Comparison of ENCODE assay signal across 8 mouse cellular contexts in the genomic region with DNA sequence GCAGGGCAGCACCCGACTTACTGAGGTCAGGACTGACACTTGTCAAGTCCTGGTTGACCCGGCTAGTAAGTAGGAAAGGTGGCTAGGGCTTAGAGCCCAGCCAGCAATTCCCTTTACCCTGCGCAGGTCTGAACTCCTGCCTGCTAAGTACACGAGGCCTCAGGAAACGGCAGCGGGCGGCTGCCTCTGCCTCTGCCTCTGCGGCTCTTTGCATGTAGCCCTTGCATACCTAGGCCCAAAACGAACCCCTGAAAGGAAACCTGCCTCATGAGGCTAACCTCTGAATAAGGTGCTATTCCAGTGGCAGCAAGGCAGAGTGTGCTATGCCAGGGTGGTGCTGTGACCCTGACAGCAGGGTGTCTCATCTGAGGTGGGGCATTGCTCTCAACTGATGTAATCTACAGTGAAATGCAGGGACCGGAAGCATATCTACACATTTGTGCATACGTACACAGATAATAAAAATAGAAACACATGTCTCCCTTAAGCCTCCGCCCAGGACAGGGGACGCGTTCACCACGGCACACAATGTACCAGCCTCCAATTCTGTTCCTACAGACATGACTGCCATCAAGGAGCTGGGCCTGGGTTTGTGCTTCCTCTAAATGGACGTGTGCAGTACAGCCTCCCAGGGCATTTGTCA. TPM values are rescaled to one million over a fixed set of nuclear protein-coding genes. Genes with fewer than 3 reads are reported as not detected.
DNase-seq lines count a peak whose midpoint lies in the region; ATAC-seq and TF ChIP-seq lines count a peak whose summit lies in the region.

No protein-coding gene starts in this region.

- no peak for DNase-seq in layer of hippocampus, adult 2 months (ENCODE audit: low spot score in 2 of 2)
- no peak for DNase-seq in layer of hippocampus, postnatal 10 days (ENCODE audit: low spot score in 2 of 2)
- no peak for DNase-seq in liver, embryonic 11.5 days (ENCODE audit: low spot score)
- DNase-seq in left cerebral cortex, postnatal 4 days, result no peak
- DNase-seq in left cerebral cortex, postnatal 36 days (ENCODE audit: low spot score in 2 of 2), result no peak
- no peak for DNase-seq in kidney, postnatal 4 days

- H3K36me3 ChIP-seq in forebrain, embryonic 13.5 days (ENCODE audit: poor library complexity, severe bottlenecking), result peaks cover 32% of the 10 kb centered on the region
- peaks cover 10% of the 10 kb centered on the region; the same call in 1 of the 2 replicates for H3K36me3 ChIP-seq in liver, embryonic 11.5 days (ENCODE audit: control insufficient read depth, insufficient read depth, low read length)
- peaks cover 24% of the 10 kb centered on the region for H3K36me3 ChIP-seq in neural tube, embryonic 14.5 days (ENCODE audit: control insufficient read depth, insufficient read depth, low read length)

- no peaks in the 10 kb centered on the region for H3K27me3 ChIP-seq in forebrain, embryonic 13.5 days
- H3K27me3 ChIP-seq in liver, embryonic 11.5 days (replicated peaks; ENCODE audit: control insufficient read depth, insufficient read depth, low read length), result no peaks in the 10 kb centered on the region
- no peaks in the 10 kb centered on the region; the same call in 1 of the 2 replicates for H3K27me3 ChIP-seq in neural tube, embryonic 14.5 days (ENCODE audit: control insufficient read depth, insufficient read depth, low read length)

- H3K27ac ChIP-seq in layer of hippocampus, adult 2 months, result peak overlapping the region; percentile 98
- H3K27ac ChIP-seq in forebrain, embryonic 13.5 days, result peak overlapping the region; percentile 96
- H3K27ac ChIP-seq in liver, embryonic 11.5 days (ENCODE audit: low read depth, low read length), result peak overlapping the region; percentile 54; the same call in 1 of the 2 replicates
- peak overlapping the region; percentile 94 for H3K27ac ChIP-seq in neural tube, embryonic 14.5 days (ENCODE audit: low read depth, low read length)

- H3K4me3 ChIP-seq in layer of hippocampus, adult 2 months, result no peak overlapping the region
- no peak overlapping the region for H3K4me3 ChIP-seq in forebrain, embryonic 13.5 days
- H3K4me3 ChIP-seq in liver, embryonic 11.5 days (ENCODE audit: low read depth, low read length), result no peak overlapping the region
- no peak overlapping the region for H3K4me3 ChIP-seq in neural tube, embryonic 14.5 days (ENCODE audit: low read depth, low read length)

- H3K4me1 ChIP-seq in forebrain, embryonic 13.5 days, result peaks cover 74% of the 10 kb centered on the region
- H3K4me1 ChIP-seq in liver, embryonic 11.5 days (replicated peaks; ENCODE audit: control insufficient read depth, insufficient read depth, low read length), result peaks cover 56% of the 10 kb centered on the region
- H3K4me1 ChIP-seq in neural tube, embryonic 14.5 days (ENCODE audit: control insufficient read depth, insufficient read depth, low read length), result peaks cover 26% of the 10 kb centered on the region

- intact Hi-C loops in left cerebral cortex, postnatal 4 days (cut with DNase I), result no loop called here
- intact Hi-C loops in left cerebral cortex, postnatal 36 days (cut with DNase I), result loop anchor here (2.0 kb wide), 1 partner anchor 29 kb away; no protein-coding TSS in a partner anchor

- peak; percentile 7; the same call in 1 of the 2 replicates for ATAC-seq in forebrain, embryonic 13.5 days
- ATAC-seq in liver, embryonic 11.5 days (replicated peaks; ENCODE audit: low FRiP score), result peak; percentile 27; the same call in 1 of the 2 replicates
- ATAC-seq in neural tube, embryonic 14.5 days (ENCODE audit: low read depth), result no peak

- TF ChIP-seq CTCF in layer of hippocampus, adult 2 months (conservative IDR thresholded peaks at IDR 0.05), result no peak

- H3K4me2 ChIP-seq in forebrain, embryonic 13.5 days, result peak overlapping the region; percentile 44
- 0 out of 2 replicates have a peak overlapping the region, but pooled peaks have one; percentile 1 for H3K4me2 ChIP-seq in liver, embryonic 11.5 days
- peak overlapping the region; percentile 23; the same call in 1 of the 2 replicates for H3K4me2 ChIP-seq in neural tube, embryonic 14.5 days (ENCODE audit: low read depth, low read length)

- H3K9me3 ChIP-seq in forebrain, embryonic 13.5 days (replicated peaks), result no peaks in the 10 kb centered on the region
- H3K9me3 ChIP-seq in liver, embryonic 11.5 days (ENCODE audit: control insufficient read depth, low read length), result no peaks in the 10 kb centered on the region
- H3K9me3 ChIP-seq in neural tube, embryonic 14.5 days (ENCODE audit: control insufficient read depth, low read length), result no peaks in the 10 kb centered on the region

- peak overlapping the region; percentile 55 for H3K9ac ChIP-seq in forebrain, embryonic 13.5 days
- H3K9ac ChIP-seq in liver, embryonic 11.5 days (ENCODE audit: low read depth, low read length), result no peak overlapping the region
- H3K9ac ChIP-seq in neural tube, embryonic 14.5 days (replicated peaks; ENCODE audit: low read depth, low read length), result 0 out of 2 replicates have a peak overlapping the region, but pooled peaks have one; percentile 17

- 54% methylated on average over 16 of the region's 16 CpGs for WGBS in forebrain, embryonic 13.5 days
- 41% methylated on average over 16 of the region's 16 CpGs for WGBS in liver, embryonic 11.5 days
- WGBS in neural tube, embryonic 14.5 days, result 47% methylated on average over 16 of the region's 16 CpGs

RNA-seq across cellular contexts. Expression of a gene that starts 8.5 kb away (rescaled TPM):
- total RNA-seq in layer of hippocampus, adult 2 months (2021), result 100 to 1,000 TPM; 200 to 202 TPM
- total RNA-seq in layer of hippocampus, postnatal 10 days (2021), result 100 to 1,000 TPM; 102 to 105 TPM
- polyA plus RNA-seq in forebrain, embryonic 13.5 days (2015; fragmentation: Nextera tagmentation; extraction: Ambion mirVana), result 90.5 and 101 TPM in 2 replicates
- 36.4 and 42.4 TPM in 2 replicates for polyA plus RNA-seq in liver, embryonic 11.5 days (2014; fragmentation: Nextera tagmentation; extraction: Ambion mirVana)
- 98.8 and 110 TPM in 2 replicates for polyA plus RNA-seq in neural tube, embryonic 14.5 days (2014; fragmentation: Nextera tagmentation; extraction: Ambion mirVana)
- 10 to 100 TPM; 79.3 to 80.6 TPM for total RNA-seq in left cerebral cortex, postnatal 4 days (2021)
- 100 to 1,000 TPM; 160 to 161 TPM for total RNA-seq in left cerebral cortex, postnatal 36 days (2021)

RNA-seq across cellular contexts. Expression of a gene that starts 30.1 kb away (rescaled TPM):
- total RNA-seq in layer of hippocampus, adult 2 months (2021), result 10 to 100 TPM; 94.6 to 98.4 TPM
- total RNA-seq in layer of hippocampus, postnatal 10 days (2021), result 10 to 100 TPM; 49.8 to 53.9 TPM
- 63.8 and 67.2 TPM in 2 replicates for polyA plus RNA-seq in forebrain, embryonic 13.5 days (2015; fragmentation: Nextera tagmentation; extraction: Ambion mirVana)
- polyA plus RNA-seq in liver, embryonic 11.5 days (2014; fragmentation: Nextera tagmentation; extraction: Ambion mirVana), result 53.0 and 64.4 TPM in 2 replicates
- 54.1 and 59.0 TPM in 2 replicates for polyA plus RNA-seq in neural tube, embryonic 14.5 days (2014; fragmentation: Nextera tagmentation; extraction: Ambion mirVana)
- total RNA-seq in left cerebral cortex, postnatal 4 days (2021), result 10 to 100 TPM; 36.4 to 37.1 TPM
- total RNA-seq in left cerebral cortex, postnatal 36 days (2021), result 10 to 100 TPM; 52.9 to 56.8 TPM

RNA-seq across cellular contexts. Expression of a gene that starts 50.8 kb away (rescaled TPM):
- total RNA-seq in layer of hippocampus, adult 2 months (2021), result under 1 TPM in 1 of 2 experiments, not detected in 1; 0.20 TPM
- under 1 TPM; 0.85 to 0.94 TPM for total RNA-seq in layer of hippocampus, postnatal 10 days (2021)
- 5.7 and 6.1 TPM in 2 replicates for polyA plus RNA-seq in forebrain, embryonic 13.5 days (2015; fragmentation: Nextera tagmentation; extraction: Ambion mirVana)
- 0.07 and 0.29 TPM in 2 replicates for polyA plus RNA-seq in liver, embryonic 11.5 days (2014; fragmentation: Nextera tagmentation; extraction: Ambion mirVana)
- polyA plus RNA-seq in neural tube, embryonic 14.5 days (2014; fragmentation: Nextera tagmentation; extraction: Ambion mirVana), result 6.1 and 7.0 TPM in 2 replicates
- total RNA-seq in left cerebral cortex, postnatal 4 days (2021), result 1 to 10 TPM; 4.3 to 5.8 TPM
- not detected for total RNA-seq in left cerebral cortex, postnatal 36 days (2021)
